Mouse (Mus musculus): ENCODE measurements around the gene Slc27a2.

Slc27a2 gene

DNA sequence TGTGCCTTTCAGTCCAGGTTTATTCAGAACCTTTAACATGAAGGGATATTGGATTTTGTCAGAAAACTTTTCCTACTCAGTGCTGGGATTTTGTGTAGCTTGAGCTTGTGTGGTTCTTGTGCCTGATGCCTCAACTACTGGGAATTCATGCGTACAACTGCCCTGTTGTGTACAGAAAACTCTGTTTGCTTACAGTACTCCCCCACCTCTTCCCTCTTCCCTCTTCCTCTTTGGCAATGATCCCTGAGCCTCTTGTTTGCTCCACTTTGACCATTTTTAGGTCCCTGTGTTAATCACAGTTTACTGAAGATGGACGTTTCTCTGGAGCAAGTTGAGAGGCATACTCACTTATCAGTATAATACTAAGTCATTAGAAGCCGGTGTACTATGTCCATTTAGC lies 5.8 kb upstream of the Slc27a2 start:
- H3K36me3 ChIP-seq (ENCODE audit: insufficient read depth, low read length) = no peaks in the 10 kb centered on the region
- H3K4me3 ChIP-seq (replicated peaks; ENCODE audit: low read length) = no peak overlapping the region
- H3K9me3 ChIP-seq (ENCODE audit: low read length) = peaks cover 24% of the 10 kb centered on the region
- TF ChIP-seq POU5F1 (IDR thresholded peaks at IDR 0.05; ENCODE audit: borderline replicate concordance, low read length) = no peak
- TF ChIP-seq NANOG (IDR thresholded peaks at IDR 0.05; ENCODE audit: borderline replicate concordance, low read length) = no peak
- TF ChIP-seq CTCF (conservative IDR thresholded peaks at IDR 0.05; ENCODE audit: low read length) = no peak
- no peaks in the 10 kb centered on the region for H3K27me3 ChIP-seq (ENCODE audit: insufficient read depth, low read length)
- H3K4me1 ChIP-seq (replicated peaks; ENCODE audit: low read depth, low read length) = peaks cover 5% of the 10 kb centered on the region

DNA sequence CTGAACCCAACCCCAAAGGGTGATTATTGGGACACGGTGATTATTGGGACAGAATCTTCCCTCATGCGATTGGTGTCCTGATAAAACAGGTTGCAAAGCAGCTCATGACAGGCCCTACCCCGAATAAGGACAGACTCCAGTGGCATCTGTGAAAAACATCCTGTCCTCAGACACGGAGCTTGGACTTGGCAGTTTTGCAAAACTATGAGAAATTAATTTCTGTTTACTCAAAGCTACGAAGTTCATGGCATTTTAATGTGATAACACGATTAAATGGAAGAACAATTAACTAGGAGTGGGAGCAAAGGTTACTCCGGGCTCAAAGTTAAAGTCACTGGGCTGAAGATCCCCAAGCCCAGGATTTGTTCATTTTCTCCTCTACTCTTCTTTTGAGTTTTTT lies 2.5 kb upstream of the Slc27a2 start:
- 0 out of 2 replicates have a peak, but pooled peaks cover under 1% of the 10 kb centered on the region for H3K36me3 ChIP-seq (ENCODE audit: insufficient read depth, low read length)
- H3K27me3 ChIP-seq (ENCODE audit: insufficient read depth, low read length) = no peaks in the 10 kb centered on the region
- peaks cover 24% of the 10 kb centered on the region for H3K9me3 ChIP-seq (ENCODE audit: low read length)
- TF ChIP-seq NANOG (IDR thresholded peaks at IDR 0.05; ENCODE audit: borderline replicate concordance, low read length) (no peak), POU5F1 (IDR thresholded peaks at IDR 0.05; ENCODE audit: borderline replicate concordance, low read length) (no peak), CTCF (conservative IDR thresholded peaks at IDR 0.05; ENCODE audit: low read length) (no peak)
- H3K4me1 ChIP-seq (replicated peaks; ENCODE audit: low read depth, low read length) = peaks cover 26% of the 10 kb centered on the region
- no peak overlapping the region for H3K4me3 ChIP-seq (replicated peaks; ENCODE audit: low read length)

DNA sequence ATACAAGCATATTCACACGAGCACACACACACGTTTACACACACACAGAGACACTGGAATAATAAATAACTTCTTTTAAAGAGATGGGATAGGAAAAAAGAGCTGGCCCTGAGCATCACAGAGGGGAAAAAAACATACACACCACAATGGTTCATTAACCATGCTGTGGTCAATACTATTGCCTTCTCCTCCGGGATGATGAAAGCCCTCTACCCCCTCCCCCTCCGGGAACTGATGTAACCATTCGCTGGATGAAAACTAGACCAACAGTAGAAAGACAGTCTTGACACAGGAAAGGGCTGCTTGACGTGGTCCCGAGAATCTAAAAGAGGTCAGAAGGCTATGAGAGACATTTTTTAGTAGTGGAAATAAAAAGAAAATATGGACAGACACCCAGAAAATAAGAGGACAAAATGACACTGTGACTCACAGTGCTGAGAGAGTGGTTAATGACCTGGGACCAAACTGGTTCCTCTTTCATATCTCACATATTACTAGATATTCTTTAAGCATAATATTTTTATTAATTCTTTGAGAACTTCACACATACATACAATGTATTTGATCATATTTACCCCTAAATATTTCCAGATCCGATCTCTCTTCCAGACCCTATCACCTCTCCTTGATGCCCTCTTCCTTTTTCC lies 840 bp upstream of the Slc27a2 start:
- Histone ChIP-seq H3K27me3 (ENCODE audit: insufficient read depth, low read length) (no peaks in the 10 kb centered on the region), H3K9me3 (ENCODE audit: low read length) (peaks cover 24% of the 10 kb centered on the region), H3K36me3 (ENCODE audit: insufficient read depth, low read length) (peaks cover 17% of the 10 kb centered on the region), H3K4me3 (replicated peaks; ENCODE audit: low read length) (no peak overlapping the region), H3K4me1 (replicated peaks; ENCODE audit: low read depth, low read length) (peaks cover 43% of the 10 kb centered on the region)
- TF ChIP-seq POU5F1 (IDR thresholded peaks at IDR 0.05; ENCODE audit: borderline replicate concordance, low read length) = no peak
- no peak for TF ChIP-seq NANOG (IDR thresholded peaks at IDR 0.05; ENCODE audit: borderline replicate concordance, low read length)
- no peak for TF ChIP-seq CTCF (conservative IDR thresholded peaks at IDR 0.05; ENCODE audit: low read length)

DNA sequence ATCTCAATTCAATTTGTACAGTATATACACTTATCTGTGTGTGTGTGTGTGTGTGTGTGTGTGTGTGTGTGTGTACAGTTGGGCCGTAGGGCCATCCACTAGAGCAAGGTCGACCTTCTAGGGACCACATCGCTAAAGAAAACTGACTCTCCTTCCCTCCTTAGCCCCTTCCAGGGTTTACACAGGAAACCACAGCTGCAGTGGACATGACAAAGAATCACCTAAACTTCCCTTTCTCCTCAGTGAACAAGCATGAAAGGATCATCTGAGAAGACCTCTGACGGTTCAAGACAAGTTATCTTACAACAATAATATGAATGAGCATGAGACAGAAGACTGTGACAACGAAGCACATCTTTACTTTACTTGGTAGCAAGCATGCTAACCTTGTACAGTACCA lies 311 bp upstream of the Slc27a2 start:
- Histone ChIP-seq H3K36me3 (ENCODE audit: insufficient read depth, low read length) (peaks cover 23% of the 10 kb centered on the region), H3K4me3 (replicated peaks; ENCODE audit: low read length) (no peak overlapping the region), H3K4me1 (replicated peaks; ENCODE audit: low read depth, low read length) (peaks cover 48% of the 10 kb centered on the region), H3K27me3 (ENCODE audit: insufficient read depth, low read length) (no peaks in the 10 kb centered on the region), H3K9me3 (ENCODE audit: low read length) (peaks cover 24% of the 10 kb centered on the region)
- no peak for TF ChIP-seq POU5F1 (IDR thresholded peaks at IDR 0.05; ENCODE audit: borderline replicate concordance, low read length)
- no peak for TF ChIP-seq NANOG (IDR thresholded peaks at IDR 0.05; ENCODE audit: borderline replicate concordance, low read length)
- TF ChIP-seq CTCF (conservative IDR thresholded peaks at IDR 0.05; ENCODE audit: low read length) = no peak

DNA sequence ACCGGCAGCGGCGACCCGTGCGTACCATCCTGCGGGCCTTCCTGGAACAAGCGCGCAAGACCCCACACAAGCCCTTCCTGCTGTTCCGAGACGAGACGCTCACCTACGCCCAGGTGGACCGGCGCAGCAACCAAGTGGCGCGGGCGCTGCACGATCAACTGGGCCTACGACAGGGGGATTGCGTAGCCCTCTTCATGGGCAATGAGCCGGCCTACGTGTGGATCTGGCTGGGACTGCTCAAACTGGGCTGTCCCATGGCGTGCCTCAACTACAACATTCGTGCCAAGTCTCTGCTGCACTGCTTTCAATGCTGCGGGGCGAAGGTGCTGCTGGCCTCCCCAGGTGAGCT lies 1.1 kb downstream of the Slc27a2 start:
- no peak for TF ChIP-seq POU5F1 (IDR thresholded peaks at IDR 0.05; ENCODE audit: borderline replicate concordance, low read length)
- no peak for TF ChIP-seq CTCF (conservative IDR thresholded peaks at IDR 0.05; ENCODE audit: low read length)
- no peak for TF ChIP-seq NANOG (IDR thresholded peaks at IDR 0.05; ENCODE audit: borderline replicate concordance, low read length)
- H3K36me3 ChIP-seq (ENCODE audit: insufficient read depth, low read length) = peaks cover 31% of the 10 kb centered on the region
- H3K9me3 ChIP-seq (ENCODE audit: low read length) = peaks cover 24% of the 10 kb centered on the region
- peaks cover 58% of the 10 kb centered on the region for H3K4me1 ChIP-seq (replicated peaks; ENCODE audit: low read depth, low read length)
- no peaks in the 10 kb centered on the region for H3K27me3 ChIP-seq (ENCODE audit: insufficient read depth, low read length)
- peak overlapping the region; percentile 90 for H3K4me3 ChIP-seq (replicated peaks; ENCODE audit: low read length)

DNA sequence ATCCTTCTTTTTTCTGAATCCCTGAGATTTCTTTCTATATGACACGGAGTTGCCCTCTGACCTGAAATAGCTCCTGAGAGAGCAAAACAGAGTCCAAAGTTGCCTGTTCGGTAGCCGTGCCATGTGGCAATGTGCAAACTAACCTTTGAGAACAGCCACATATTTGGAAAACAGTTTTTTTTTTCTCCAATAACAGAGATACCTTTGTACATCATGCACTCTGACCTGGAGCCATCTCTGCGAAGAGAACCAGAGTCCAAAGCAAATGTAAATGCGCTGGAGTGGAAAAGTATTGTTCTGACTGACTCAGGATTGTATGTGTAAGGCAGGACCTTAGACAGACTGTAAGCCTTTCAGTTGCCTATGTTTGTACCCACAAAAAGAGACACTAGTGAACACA lies 3.3 kb downstream of the Slc27a2 start:
- Histone ChIP-seq H3K9me3 (ENCODE audit: low read length) (peaks cover 6% of the 10 kb centered on the region), H3K27me3 (ENCODE audit: insufficient read depth, low read length) (no peaks in the 10 kb centered on the region), H3K4me3 (replicated peaks; ENCODE audit: low read length) (peak overlapping the region; percentile 90; the same call in 1 of the 2 replicates), H3K4me1 (replicated peaks; ENCODE audit: low read depth, low read length) (peaks cover 63% of the 10 kb centered on the region), H3K36me3 (ENCODE audit: insufficient read depth, low read length) (peaks cover 50% of the 10 kb centered on the region)
- TF ChIP-seq NANOG (IDR thresholded peaks at IDR 0.05; ENCODE audit: borderline replicate concordance, low read length) = no peak
- TF ChIP-seq CTCF (conservative IDR thresholded peaks at IDR 0.05; ENCODE audit: low read length) = no peak
- no peak for TF ChIP-seq POU5F1 (IDR thresholded peaks at IDR 0.05; ENCODE audit: borderline replicate concordance, low read length)

DNA sequence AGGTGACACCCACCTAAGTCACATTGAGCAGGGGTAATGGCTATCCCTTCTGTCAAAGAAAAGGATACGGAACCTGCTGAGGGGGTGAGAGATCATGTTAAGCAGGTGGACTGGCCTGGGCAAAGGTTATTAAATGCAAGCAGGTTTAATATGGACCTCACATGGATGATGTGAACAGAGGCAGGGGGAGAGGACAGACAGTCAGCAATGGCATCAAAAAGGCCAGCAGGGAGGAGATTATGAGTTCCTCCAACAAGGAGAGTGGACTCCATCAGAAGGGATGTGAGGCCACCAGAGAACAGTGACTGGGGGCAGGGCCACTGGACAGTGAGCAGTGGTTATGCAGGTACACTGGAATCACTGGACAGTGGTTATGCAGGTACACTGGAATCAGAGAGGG lies 7.9 kb downstream of the Slc27a2 start:
- peaks cover 89% of the 10 kb centered on the region for H3K36me3 ChIP-seq (ENCODE audit: insufficient read depth, low read length)
- peaks cover 32% of the 10 kb centered on the region for H3K4me1 ChIP-seq (replicated peaks; ENCODE audit: low read depth, low read length)
- H3K9me3 ChIP-seq (ENCODE audit: low read length) = no peaks in the 10 kb centered on the region
- TF ChIP-seq POU5F1 (IDR thresholded peaks at IDR 0.05; ENCODE audit: borderline replicate concordance, low read length) = no peak
- no peak for TF ChIP-seq NANOG (IDR thresholded peaks at IDR 0.05; ENCODE audit: borderline replicate concordance, low read length)
- TF ChIP-seq CTCF (conservative IDR thresholded peaks at IDR 0.05; ENCODE audit: low read length) = no peak
- no peak overlapping the region for H3K4me3 ChIP-seq (replicated peaks; ENCODE audit: low read length)
- no peaks in the 10 kb centered on the region for H3K27me3 ChIP-seq (ENCODE audit: insufficient read depth, low read length)

DNA sequence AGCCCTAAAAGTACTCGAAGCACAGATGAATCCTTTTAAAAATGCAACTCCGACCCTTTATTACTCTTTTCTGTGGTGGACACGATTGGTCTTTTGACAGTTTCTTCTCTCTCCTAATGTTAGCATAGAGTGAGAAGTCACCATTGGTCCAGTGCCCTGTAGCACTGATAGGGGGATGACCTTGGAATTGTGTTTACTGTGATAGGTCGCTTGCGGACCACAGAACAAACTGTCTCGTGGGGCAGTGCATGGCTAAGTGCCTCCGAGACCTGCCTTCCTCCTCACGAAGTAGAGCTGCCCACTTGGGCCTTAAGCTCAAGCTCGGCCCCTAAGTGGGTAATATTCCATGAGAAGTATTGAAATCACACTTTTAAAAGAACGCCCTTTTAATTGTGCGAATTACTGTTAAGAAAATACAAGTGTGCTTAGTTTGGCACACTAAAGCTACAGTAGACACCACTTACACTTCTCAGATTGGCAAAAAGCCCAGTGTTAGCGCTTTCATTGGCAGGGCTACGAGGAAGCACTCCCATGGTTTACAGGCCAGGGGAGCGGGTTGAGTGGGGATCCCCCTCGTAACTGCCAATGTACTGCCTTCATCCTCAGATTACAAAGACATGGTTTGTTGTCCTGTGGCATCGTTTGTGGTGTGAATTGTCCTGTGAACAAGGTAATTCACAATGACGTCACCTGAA lies 11.4 kb downstream of the Slc27a2 start:
- H3K27me3 ChIP-seq (ENCODE audit: insufficient read depth, low read length) = no peaks in the 10 kb centered on the region
- H3K9me3 ChIP-seq (ENCODE audit: low read length) = no peaks in the 10 kb centered on the region
- no peak overlapping the region for H3K4me3 ChIP-seq (replicated peaks; ENCODE audit: low read length)
- TF ChIP-seq POU5F1 (IDR thresholded peaks at IDR 0.05; ENCODE audit: borderline replicate concordance, low read length) = no peak
- peaks cover 5% of the 10 kb centered on the region for H3K4me1 ChIP-seq (replicated peaks; ENCODE audit: low read depth, low read length)
- H3K36me3 ChIP-seq (ENCODE audit: insufficient read depth, low read length) = peaks cover 94% of the 10 kb centered on the region
